Mouse (Mus musculus) CH12.LX (cell line): ENCODE data around the gene Adgra1. TPM values are rescaled to one million over a fixed set of nuclear protein-coding genes. Genes with fewer than 3 reads are reported as not detected.

Experiments used
- DNase-seq: peaks from one replicate; pipeline ENCODE4 v3.0.0-alpha.2; 2013; ENCODE audit errors: extremely low read depth
- H3K27ac ChIP-seq: 2 replicates; pipeline ENCODE4 v1.5.1; 2012; ENCODE audit warnings: low read depth, mild to moderate bottlenecking, control low read depth, moderate library complexity; ENCODE audit not compliant: insufficient read depth
- H3K27me3 ChIP-seq: replicated peaks from 2 replicates; pipeline ENCODE3; 2012; ENCODE audit warnings: inconsistent platforms
- H3K36me3 ChIP-seq, 2 experiments: replicated peaks in 1 of 2; 2 replicates each; pipeline versions ENCODE3 to v1.6.1; 2012; ENCODE audit warnings: inconsistent platforms in 1 of 2, low read length in 1 of 2, mild to moderate bottlenecking in 1 of 2, mixed read lengths in 1 of 2, moderate library complexity in 1 of 2; ENCODE audit not compliant: control insufficient read depth in 1 of 2, insufficient read depth in 1 of 2
- H3K4me1 ChIP-seq, 2 experiments: 2 replicates each; pipeline ENCODE4 v1.6.1; 2012; ENCODE audit warnings: inconsistent platforms in 1 of 2, moderate library complexity in 1 of 2; ENCODE audit not compliant: insufficient read depth in 2 of 2, control insufficient read depth in 1 of 2
- H3K4me2 ChIP-seq: 2 replicates; pipeline ENCODE4 v1.6.1; 2012; ENCODE audit warnings: low read depth, mild to moderate bottlenecking, control low read depth; ENCODE audit not compliant: poor library complexity, insufficient read depth, severe bottlenecking
- H3K4me3 ChIP-seq, 3 experiments: fragments of 150-350 bp in 1 of 3; sonication (generic) in 1 of 3; replicated peaks in 1 of 3; 2 replicates each; pipeline versions ENCODE3 to v1.5.1; 2011 to 2012; ENCODE audit warnings: low read depth in 2 of 3, low read length in 2 of 3, mild to moderate bottlenecking in 2 of 3, moderate library complexity in 2 of 3, control low read depth in 1 of 3, improper control_type of control experiment in 1 of 3, inconsistent platforms in 1 of 3, mixed read lengths in 1 of 3; ENCODE audit not compliant: poor library complexity in 1 of 3
- H3K79me2 ChIP-seq: replicated peaks from 2 replicates; pipeline ENCODE4 v1.6.1; 2012; ENCODE audit warnings: mild to moderate bottlenecking, moderate library complexity; ENCODE audit not compliant: control insufficient read depth, poor library complexity, insufficient read depth, severe bottlenecking; ENCODE audit errors: extremely low read depth
- H3K9ac ChIP-seq: 2 replicates; pipeline ENCODE4 v1.6.1; 2012; ENCODE audit warnings: low read depth, mild to moderate bottlenecking, control low read depth, moderate library complexity; ENCODE audit not compliant: insufficient read depth
- H3K9me3 ChIP-seq: replicated peaks from 2 replicates; pipeline ENCODE3; 2012; ENCODE audit warnings: low read length, inconsistent platforms, mixed read lengths
- CHD1 ChIP-seq: IDR thresholded peaks from 2 replicates; pipeline ENCODE4 v1.6.1; 2012; ENCODE audit warnings: low read depth, low read length, improper control_type of control experiment, inconsistent platforms
- CHD2 ChIP-seq: IDR thresholded peaks from 2 replicates; pipeline ENCODE4 v1.6.1; 2011; ENCODE audit warnings: low read length, improper control_type of control experiment
- ETS1 ChIP-seq: conservative IDR thresholded peaks from 2 replicates; pipeline ENCODE4 v1.6.1; 2012; ENCODE audit warnings: low read depth, mild to moderate bottlenecking, inconsistent platforms, low read length, improper control_type of control experiment, moderate library complexity
- GABPA ChIP-seq: IDR thresholded peaks from 2 replicates; pipeline ENCODE4 v1.6.1; 2012; ENCODE audit warnings: low read depth, low read length, improper control_type of control experiment, inconsistent platforms; ENCODE audit not compliant: insufficient replicate concordance
- IRF4 ChIP-seq: IDR thresholded peaks from 2 replicates; pipeline ENCODE4 v1.6.1; 2014; ENCODE audit warnings: low read depth, mild to moderate bottlenecking, inconsistent platforms, low read length, improper control_type of control experiment
- JUN ChIP-seq: IDR thresholded peaks from 2 replicates; pipeline ENCODE4 v1.6.1; 2011; ENCODE audit warnings: low read depth, mild to moderate bottlenecking, low read length, improper control_type of control experiment, moderate library complexity; ENCODE audit not compliant: insufficient read depth
- JUND ChIP-seq: conservative IDR thresholded peaks from 2 replicates; pipeline ENCODE4 v1.6.1; 2011; ENCODE audit warnings: low read depth, low read length, improper control_type of control experiment
- KAT2A ChIP-seq: IDR thresholded peaks from 2 replicates; pipeline ENCODE4 v1.6.1; 2012; ENCODE audit warnings: low read length, improper control_type of control experiment, inconsistent platforms; ENCODE audit not compliant: insufficient replicate concordance
- MAFK ChIP-seq: IDR thresholded peaks from 2 replicates; pipeline ENCODE4 v1.6.1; 2011; ENCODE audit warnings: low read length, improper control_type of control experiment; ENCODE audit not compliant: insufficient replicate concordance
- MAZ ChIP-seq: IDR thresholded peaks from 2 replicates; pipeline ENCODE4 v1.6.1; 2012; ENCODE audit warnings: low read depth, mild to moderate bottlenecking, inconsistent platforms, low read length, improper control_type of control experiment, moderate library complexity
- MEF2A ChIP-seq: IDR thresholded peaks from 2 replicates; pipeline ENCODE4 v1.6.1; 2014; ENCODE audit warnings: low read depth, mild to moderate bottlenecking, inconsistent platforms, low read length, improper control_type of control experiment, borderline replicate concordance
- MXI1 ChIP-seq: IDR thresholded peaks from 2 replicates; pipeline ENCODE4 v1.6.1; 2011; ENCODE audit warnings: mild to moderate bottlenecking, low read depth, low read length, improper control_type of control experiment
- MYC ChIP-seq: IDR thresholded peaks from 2 replicates; pipeline ENCODE4 v1.6.1; 2011; ENCODE audit warnings: low read depth, mild to moderate bottlenecking, improper control_type of control experiment, low read length
- NELFE ChIP-seq: IDR thresholded peaks from 2 replicates; pipeline ENCODE4 v1.6.1; 2011; ENCODE audit warnings: low read depth, low read length, improper control_type of control experiment
- PAX5 ChIP-seq: IDR thresholded peaks from 2 replicates; pipeline ENCODE4 v1.6.1; 2012; ENCODE audit warnings: low read length, inconsistent platforms, mixed read lengths
- RAD21 ChIP-seq: IDR thresholded peaks from 2 replicates; pipeline ENCODE4 v1.6.1; 2011; ENCODE audit warnings: low read depth, mild to moderate bottlenecking, low read length, improper control_type of control experiment, moderate library complexity
- RCOR1 ChIP-seq: conservative IDR thresholded peaks from 2 replicates; pipeline ENCODE4 v1.6.1; 2012; ENCODE audit warnings: low read depth, mild to moderate bottlenecking, inconsistent platforms, low read length, improper control_type of control experiment
- TBP ChIP-seq: conservative IDR thresholded peaks from 2 replicates; pipeline ENCODE4 v1.6.1; 2011; ENCODE audit warnings: low read depth, low read length, improper control_type of control experiment
- TCF12 ChIP-seq: IDR thresholded peaks from 2 replicates; pipeline ENCODE4 v1.6.1; 2014; ENCODE audit warnings: low read depth, mild to moderate bottlenecking, inconsistent platforms, low read length, improper control_type of control experiment
- UBTF ChIP-seq: IDR thresholded peaks from 2 replicates; pipeline ENCODE4 v1.6.1; 2012; ENCODE audit warnings: low read depth, mild to moderate bottlenecking, inconsistent platforms, low read length, improper control_type of control experiment, moderate library complexity
- USF1 ChIP-seq: IDR thresholded peaks from 2 replicates; pipeline ENCODE4 v1.6.1; 2014; ENCODE audit warnings: low read depth, mild to moderate bottlenecking, inconsistent platforms, low read length, improper control_type of control experiment
- ZC3H11A ChIP-seq: IDR thresholded peaks from 2 replicates; pipeline ENCODE4 v1.6.1; 2012; ENCODE audit warnings: low read depth, mild to moderate bottlenecking, inconsistent platforms, low read length, improper control_type of control experiment
- dilution Hi-C: fragments of 300-500 bp; cut with MboI; formaldehyde crosslinking; loops from 2 replicates; pipeline ENCODE4 v1.14.3; 2020; ENCODE audit warnings: low sequenced_read_pairs; ENCODE audit not compliant: extremely low pct_unique_long_range_greater_than_20kb, extremely low pct_ligation_motif_present
- in situ Hi-C: fragments of 300-500 bp; cut with MboI; formaldehyde crosslinking; loops from 3 replicates; pipeline ENCODE4 v1.14.3; 2019; ENCODE audit warnings: low sequenced_read_pairs, low pct_ligation_motif_present, low pct_unique_long_range_greater_than_20kb, mixed read lengths
- polyA plus RNA-seq: library from polyadenylated mRNA; unstranded; fragments of >175 nt; gene quantifications from 2 replicates; pipeline ENCODE4 v1.2.1, GENCODE M21; 2012; ENCODE audit warnings: low read depth; ENCODE audit not compliant: insufficient read length
- total RNA-seq, 2 experiments: library from RNA; depleted of rRNA; stranded (reverse); fragments of 300-350 nt in 1 of 2; fragments of >200 nt in 1 of 2; gene quantifications; 2 replicates each; pipeline ENCODE4 v1.2.3; 2012 to 2014

Gene Adgra1
- total and polyA plus RNA-seq, 3 experiments, result not detected

- Histone ChIP-seq H3K9me3 (no peaks in the 10 kb centered on the region), H3K27me3 (peaks cover 31% of the 10 kb centered on the region), H3K4me3 (no peak overlapping the region), H3K4me1 (peaks cover 0 to 11% of the 10 kb centered on the region in 2 experiments; a peak in 2 of 4 replicates), H3K27ac (no peak overlapping the region), H3K4me2 (no peak overlapping the region), H3K9ac (no peak overlapping the region), H3K79me2 (no peaks in the 10 kb centered on the region), H3K36me3 (no peaks in the 10 kb centered on the region)
- dilution Hi-C loops (no loop called here), in situ Hi-C loops (loop anchor here (25.0 kb wide), 1 partner anchor 412 kb away; no protein-coding TSS in a partner anchor)
- no peak for TF ChIP-seq TCF12
- no peak for TF ChIP-seq RAD21
- TF ChIP-seq MEF2A, result no peak
- TF ChIP-seq CHD1, result no peak
- no peak for TF ChIP-seq CHD2
- no peak for TF ChIP-seq ZC3H11A
- no peak for TF ChIP-seq USF1
- no peak for DNase-seq
Observed at GRCm38 (mm10) chr7:139899505-139899904, 65.5 kb downstream of the Adgra1 start.

GRCm38 (mm10) chr7:139900456-139900855, 66.5 kb downstream of the Adgra1 start:
- Histone ChIP-seq H3K9me3 (no peaks in the 10 kb centered on the region), H3K27me3 (peaks cover 21% of the 10 kb centered on the region), H3K9ac (no peak overlapping the region), H3K79me2 (no peaks in the 10 kb centered on the region), H3K36me3 (no peaks in the 10 kb centered on the region), H3K27ac (no peak overlapping the region), H3K4me3 (no peak overlapping the region), H3K4me1 (peaks cover 0 to 20% of the 10 kb centered on the region in 2 experiments; a peak in 3 of 4 replicates), H3K4me2 (no peak overlapping the region)
- TF ChIP-seq MYC (no peak), USF1 (no peak), KAT2A (no peak), MAFK (no peak), RCOR1 (no peak), ETS1 (no peak), JUND (no peak), IRF4 (no peak), JUN (no peak), UBTF (no peak), MXI1 (no peak), MAZ (no peak), ZC3H11A (no peak), TBP (no peak), CHD1 (no peak), PAX5 (no peak), TCF12 (no peak), NELFE (no peak), GABPA (no peak)
- DNase-seq, result no peak
- in situ Hi-C loops (loop anchor here (10.0 kb wide), 1 partner anchor 164 kb away; no protein-coding TSS in a partner anchor), dilution Hi-C loops (no loop called here)
